Mouse (Mus musculus) B cell, adult 2 months (primary cell): ENCODE results near the gene Rnd2.
"Not testable (repeated sequence)": the region's sequence is repeated elsewhere in the genome, so short reads cannot be mapped to it uniquely, and the experiment has no call there.

Experiments used
- DNase-seq, 2 experiments: peaks; one replicate each; pipeline ENCODE4 v3.0.0; 2022

The Rnd2 gene

DNA sequence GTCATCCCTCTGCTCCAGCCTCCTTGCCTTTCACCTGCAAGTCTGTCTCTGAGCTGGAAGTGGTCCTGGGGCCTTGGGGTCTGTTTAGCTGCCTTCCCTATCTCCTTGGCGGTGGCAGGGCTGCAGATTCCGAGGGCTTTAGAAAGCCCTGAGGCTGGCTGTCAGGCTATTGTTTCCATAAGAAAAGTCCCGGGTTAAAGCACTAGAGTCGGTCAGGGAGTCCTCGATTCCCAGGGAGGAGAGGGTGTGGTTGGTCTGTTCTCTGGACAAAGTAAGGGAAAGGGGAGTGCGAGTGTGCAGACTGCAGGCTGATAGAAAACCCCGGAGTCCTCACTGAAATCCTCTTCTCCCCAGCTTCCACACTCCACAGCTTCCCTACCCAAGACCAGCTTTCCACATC lies 5.4 kb downstream of the Rnd2 start:
- DNase-seq = no peak

DNA sequence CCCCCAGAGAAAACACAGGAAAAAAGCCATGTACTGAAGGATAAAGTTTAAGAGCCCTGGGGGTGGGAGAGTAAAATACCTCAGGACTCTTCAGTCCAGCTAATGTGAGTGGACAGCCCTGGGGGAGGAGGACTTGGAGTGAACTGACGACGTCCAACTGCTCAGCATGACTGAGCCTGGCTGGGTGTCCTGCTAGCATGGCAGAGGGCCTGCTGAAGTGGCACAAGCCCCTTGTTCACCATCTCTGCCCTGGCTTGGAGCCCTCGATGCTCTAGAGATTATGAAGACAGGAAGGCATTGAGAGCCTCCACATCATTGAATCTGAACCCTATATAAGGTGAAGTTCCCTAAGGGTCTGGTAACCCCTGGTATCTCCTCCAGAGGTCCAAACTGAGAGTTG lies 7.1 kb downstream of the Rnd2 start:
- DNase-seq = no peak

DNA sequence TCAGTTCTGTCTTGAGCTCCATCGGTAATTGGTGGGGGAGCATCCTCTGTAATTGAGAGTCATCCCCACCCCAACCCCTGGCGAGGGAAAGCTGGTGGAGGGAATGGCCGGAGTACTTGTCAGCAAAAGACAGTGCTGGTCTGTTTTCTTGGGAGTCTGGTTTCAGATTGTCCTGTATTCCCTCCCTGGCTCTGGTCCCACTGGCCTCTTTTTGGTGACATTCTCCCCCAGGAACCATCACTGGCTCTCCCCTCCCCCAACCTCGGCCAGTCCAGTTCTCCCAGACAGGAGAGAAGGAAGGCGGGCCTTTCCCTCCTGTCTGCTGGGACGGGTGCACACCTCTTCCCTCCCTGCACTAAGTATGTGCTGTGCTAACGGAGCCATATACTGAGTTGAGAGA lies 7.5 kb downstream of the Rnd2 start:
- DNase-seq = no peak

DNA sequence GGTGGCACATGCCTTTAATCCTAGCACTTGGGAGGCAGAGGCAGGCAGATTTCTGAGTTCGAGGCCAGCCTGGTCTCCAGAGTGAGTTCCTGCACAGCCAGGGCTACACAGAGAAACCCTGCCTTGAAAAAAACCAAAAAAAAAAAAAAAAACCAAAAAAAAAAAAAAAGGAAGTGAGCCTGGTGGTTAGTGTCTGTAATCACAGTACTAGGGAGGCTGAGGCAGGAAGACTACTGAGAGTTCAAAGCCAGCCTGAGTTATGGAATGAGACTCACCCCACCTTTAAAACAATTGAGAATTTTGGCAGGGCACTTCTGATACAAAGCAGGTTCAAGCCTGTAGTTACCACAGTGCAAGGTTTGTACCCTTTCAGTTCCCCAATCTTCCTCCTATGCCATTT lies 8.9 kb downstream of the Rnd2 start:
- DNase-seq = not testable (repeated sequence)

DNA sequence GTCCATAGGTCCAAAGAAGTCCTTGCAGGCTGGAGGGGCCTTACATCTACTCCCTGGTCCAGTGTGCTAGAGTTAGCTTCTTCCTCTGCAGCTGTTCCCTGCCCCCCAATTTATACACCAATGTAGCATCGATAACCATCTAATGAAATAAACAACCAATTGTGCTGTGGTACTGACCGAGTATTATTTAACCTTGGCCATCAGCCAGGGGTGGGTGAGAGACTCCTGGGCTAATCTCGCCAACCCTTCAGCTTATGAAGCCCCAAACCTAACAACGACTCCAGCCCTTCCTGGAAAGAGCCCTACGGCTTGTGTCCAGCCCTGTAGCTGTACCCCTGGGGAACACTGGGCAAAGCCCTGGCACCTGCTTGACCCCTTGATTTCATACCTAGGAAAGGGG lies 9.5 kb downstream of the Rnd2 start:
- DNase-seq = no peak

DNA sequence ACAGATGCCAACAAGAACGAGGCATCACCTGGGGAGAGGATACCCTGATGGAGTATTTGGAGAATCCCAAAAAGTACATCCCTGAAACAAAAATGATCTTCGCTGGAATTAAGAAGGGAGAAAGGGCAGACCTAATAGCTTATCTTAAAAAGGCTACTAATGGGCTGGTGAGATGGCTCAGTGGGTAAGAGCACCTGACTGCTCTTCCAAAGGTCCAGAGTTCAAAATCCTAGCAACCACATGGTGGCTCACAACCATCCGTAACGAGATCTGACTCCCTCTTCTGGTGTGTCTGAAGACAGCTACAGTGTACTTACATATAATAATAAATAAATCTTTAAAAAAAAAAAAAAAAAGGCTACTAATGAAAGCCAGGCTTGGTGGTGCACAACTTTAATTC lies 11.6 kb downstream of the Rnd2 start:
- DNase-seq = not testable (repeated sequence)

DNA sequence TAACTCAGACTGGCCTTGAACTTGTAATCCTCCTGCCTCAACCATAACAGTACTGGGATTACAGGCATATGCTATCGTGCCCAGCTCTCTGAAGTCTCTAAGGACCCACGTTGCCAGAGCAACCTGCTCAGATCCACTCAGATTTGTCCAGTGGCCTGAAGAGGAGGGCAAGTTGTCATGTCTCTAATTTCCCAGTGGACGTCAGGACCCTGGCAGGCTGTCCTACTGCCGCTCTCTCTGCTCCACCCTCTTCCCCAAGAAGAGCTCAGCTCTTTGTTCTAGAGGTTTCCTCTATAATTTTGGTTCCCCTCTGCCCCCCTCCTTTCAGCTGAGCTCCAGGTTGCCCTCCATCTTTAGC lies 12.4 kb downstream of the Rnd2 start:
- no peak for DNase-seq

DNA sequence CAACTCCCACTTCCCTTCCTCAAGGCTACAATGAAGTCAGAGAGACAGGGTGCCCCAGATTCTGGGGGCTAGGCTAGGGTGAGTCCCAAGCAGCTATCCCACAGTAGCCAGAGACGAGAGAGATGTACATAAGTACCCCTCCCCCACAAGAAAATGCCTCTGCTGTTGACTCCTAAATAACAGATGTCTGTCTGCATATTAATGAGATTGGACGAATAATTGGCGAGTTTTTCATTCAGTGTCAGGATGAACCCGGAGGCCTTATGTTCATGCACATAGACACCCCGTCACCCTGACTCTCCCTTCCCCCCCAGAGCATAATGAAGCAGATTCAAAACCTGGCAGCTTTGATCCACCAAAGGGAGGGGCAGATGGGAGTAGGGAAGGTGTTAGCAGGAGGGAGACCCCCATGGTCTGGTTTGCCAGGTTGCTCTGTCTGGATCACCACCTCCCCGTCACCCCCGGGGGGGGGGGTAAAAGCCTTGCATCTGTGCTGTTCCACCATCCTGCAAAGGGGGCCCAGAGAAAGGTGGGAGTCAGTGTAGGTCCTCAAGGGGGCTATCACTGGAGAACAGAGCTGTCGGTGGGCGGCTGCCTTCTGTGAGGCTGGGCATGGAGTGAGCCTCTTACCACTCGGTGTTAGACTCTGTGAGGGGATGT lies 12.9 kb downstream of the Rnd2 start:
- DNase-seq = no peak

DNA sequence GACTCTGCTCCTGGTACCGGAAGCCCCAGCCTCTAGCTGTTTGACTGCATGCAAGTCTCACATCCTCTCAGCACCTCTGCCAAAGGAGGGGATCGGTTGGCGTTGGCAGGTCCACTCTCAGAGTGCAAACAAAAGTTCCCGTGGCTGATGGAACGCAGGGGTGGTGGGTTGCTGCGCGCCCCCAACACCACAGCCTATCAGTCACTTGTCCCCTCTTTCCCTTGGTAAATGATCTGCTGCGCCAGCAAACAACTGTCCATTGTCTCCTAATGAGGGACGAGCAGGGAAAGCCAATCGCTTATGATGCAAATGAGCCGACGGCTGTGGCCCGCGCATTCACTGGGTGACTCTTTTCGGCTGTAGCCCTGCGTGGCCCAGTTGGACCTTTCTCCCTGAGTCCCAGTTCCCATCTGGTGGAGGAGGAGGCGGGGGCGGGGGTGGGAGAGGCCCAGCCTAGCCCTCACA lies 14.4 kb downstream of the Rnd2 start:
- no peak for DNase-seq

DNA sequence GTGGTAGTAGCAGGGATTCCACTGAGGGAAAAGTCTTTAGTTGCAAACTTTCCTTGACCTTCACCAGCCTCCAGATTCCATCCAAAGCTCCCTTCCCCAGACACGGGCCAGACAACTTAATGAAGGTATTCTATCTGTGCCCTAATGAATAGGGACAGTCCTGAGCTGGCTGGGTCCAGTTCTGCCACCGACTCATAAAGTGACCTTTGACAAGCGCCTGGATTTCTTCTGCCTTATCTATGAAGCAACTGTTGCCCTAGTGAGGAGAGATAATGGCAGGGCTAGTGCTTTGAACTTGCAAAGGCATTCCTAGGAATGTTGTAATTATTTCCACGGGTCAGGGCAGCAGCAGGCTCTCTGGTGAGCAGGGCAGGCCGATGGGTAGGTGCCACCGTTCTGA lies 16.1 kb downstream of the Rnd2 start:
- no peak for DNase-seq

DNA sequence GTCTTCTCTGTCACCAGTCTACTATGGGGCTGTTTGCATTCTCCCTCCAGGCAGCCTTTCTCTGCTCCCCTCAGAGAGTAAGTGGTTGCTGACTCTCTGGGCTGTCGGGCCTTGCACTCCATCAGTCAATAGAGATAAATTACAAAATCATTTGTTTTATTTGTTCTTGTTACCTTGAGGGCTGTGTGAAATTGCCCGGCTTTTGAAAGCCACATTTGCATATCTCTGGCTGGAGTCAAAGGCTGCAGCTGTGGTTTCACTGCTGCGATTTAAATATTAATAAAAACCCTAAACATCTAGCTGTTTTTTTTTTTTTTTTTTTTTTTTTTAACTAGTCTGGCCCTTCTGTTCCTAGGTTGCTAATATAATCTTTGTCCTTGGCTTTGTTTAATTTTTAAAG lies 19.0 kb downstream of the Rnd2 start:
- DNase-seq = no peak

DNA sequence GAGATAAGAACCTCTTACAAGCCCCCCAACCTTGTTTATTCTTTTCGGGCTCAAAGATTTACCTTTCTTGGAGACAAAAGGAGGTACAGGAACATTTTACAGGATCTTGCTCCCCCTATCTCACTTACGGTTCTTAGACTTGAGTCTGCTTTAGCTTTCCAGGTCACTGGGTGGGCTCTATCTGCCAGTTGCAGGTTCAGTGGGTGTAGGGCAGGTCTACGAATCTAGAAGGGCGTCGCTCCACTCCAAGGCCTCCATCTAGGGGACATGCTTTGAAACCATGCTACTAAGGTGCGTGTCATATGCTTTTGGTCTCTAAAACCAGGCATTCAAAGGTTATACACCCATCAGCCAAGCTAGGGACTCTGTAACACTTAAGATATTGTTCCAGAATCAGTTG lies 19.4 kb downstream of the Rnd2 start:
- DNase-seq = no peak

DNA sequence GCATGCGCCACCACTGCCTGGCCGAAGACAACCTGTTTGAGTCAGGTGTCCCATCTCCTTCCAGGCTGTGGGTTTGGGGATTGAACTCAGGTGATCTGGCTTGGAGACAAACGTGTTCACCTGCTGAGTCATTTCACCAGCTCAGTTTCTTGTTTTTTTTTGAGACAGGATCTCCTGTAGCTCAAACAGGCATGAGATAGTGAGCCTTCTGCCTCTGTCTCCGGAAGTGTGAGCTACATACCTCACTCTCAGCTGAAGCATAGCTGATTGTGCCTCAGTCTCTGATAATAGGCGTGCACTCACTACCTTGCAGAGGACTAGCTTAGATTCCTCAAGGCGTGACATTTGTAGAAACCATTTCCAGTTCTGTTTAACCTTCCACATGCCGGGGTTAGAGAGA lies 20.0 kb downstream of the Rnd2 start:
- DNase-seq = no peak

DNA sequence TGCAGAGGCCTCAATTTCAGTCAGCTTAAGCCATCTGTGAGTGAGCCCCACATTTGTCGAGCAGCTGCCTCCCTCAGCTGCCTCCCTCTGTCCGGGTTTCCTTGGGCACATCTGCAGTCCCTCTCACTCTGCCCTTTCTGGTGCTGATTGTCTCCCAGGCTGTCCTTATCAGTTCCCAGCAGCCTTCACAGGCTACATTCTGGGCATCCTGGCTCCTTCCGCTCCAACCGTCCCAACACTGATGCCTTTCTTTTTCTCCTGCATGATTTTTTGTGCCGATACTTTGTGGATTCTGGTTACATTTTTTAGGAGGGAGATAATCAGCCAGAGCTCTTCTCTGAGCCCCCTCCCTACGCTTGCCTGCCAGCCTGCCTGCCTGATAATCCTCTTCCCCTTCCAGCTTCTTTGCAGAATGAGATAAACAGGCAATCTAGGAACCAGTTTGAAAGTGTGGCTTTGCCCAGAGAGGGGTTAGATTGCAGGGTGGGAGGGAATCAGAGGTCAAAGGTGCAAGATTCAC lies 20.8 kb downstream of the Rnd2 start:
- no peak for DNase-seq

DNA sequence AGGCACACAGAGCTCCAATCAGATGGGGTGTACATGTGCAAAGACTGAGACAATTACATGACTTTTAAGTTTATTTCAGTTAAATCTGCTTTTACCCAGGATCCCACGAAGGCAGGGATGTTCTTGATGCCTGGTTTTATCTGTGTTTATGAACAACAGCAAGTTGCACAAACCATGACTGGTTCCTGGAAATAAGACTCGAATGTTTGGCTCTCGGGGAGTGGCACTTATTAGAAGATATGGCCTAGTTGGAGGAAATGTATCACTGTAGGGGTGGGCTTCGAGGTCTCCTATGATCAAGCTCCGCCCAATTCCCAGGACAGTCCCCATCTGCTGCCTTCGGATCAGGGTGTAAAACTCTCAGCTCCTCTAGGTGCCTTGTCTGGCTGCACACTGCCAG lies 21.3 kb downstream of the Rnd2 start:
- no peak for DNase-seq

DNA sequence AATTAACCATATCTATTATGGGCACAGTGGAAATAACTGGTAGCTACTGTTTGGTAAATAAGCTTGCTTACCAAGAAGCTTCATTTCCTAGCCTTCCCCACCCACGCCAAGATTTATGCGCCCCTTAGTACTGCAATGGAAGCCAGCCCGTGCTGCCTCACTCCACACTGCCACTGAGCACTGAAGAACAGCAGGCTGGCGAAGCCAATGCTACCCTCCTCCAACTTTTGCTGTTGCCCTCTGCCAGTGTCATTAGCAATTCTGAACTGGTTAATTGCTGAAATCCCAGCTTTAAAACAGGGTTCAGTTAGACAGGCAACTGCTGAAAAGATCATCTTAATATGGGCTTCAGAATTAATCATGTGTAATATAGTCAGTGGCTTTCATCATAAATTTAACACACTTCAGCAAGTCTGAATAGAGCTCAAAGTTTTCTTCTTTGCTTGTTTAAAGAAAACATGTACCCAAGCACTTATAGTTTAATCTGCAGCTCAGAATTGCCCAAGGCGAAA lies 41.5 kb downstream of the Rnd2 start:
- no peak for DNase-seq

DNA sequence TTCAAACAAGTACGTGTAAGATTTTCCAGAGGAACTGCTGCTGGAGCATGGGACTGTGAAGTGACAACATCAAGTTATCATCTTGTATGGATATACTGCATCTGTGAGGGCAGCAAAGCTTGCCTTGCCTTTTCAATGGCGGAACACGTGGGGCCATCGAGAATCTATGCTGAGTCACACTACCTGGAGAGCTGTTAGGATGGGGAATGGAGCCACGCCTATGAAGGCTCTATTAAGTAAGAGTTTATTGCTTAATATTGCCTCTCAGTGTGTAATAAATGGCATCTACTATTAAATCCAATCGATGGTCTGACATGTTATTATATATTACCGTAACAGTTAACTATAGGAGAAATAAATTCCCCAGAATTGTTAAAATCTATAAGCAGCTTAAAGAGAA lies 42.3 kb downstream of the Rnd2 start:
- no peak for DNase-seq

DNA sequence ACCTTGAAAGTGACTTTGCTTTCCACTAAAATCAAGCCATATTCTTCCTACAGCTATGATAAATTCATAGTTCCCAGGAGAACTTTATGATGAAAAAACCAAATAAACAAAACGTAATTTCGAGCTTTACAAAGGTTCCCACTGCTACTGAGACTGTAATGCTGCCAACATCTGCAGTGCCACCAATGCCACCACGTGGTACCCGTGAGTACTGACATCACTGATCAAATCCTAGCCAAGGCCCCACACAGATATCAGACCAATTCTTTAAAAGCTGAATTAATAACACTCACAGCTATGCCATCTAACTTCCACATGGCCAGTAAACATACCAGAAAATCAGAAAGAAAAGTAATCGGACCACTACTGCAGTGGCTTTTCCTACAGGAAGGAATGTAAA lies 54.1 kb downstream of the Rnd2 start:
- no peak for DNase-seq

DNA sequence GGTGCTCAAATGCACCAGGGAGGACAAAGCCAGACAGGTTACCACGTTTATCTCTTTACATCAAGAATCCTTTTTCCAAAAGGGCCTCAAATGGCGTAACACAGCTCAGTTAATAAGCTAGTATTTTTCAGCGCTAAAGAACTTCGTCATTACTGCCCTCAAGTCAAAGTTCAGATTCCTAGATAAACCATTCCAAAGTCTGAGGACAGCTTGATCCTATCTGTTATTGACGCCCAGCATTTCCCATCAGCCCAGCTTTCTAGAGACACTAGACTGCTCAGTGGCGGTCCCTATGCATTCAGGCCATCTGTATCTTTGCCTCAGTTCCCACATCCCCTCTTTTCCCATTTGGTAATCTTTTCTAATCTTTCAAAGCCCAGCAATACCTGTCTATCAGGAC lies 54.6 kb downstream of the Rnd2 start:
- DNase-seq = no peak
